Mouse (Mus musculus): ENCODE measurements around the gene Slco6c1. TPM values are rescaled to one million over a fixed set of nuclear protein-coding genes. Genes with fewer than 3 reads are reported as not detected.

The Slco6c1 gene
- polyA plus RNA-seq (2012; rRNA removed): not detected in 2 replicates

DNA sequence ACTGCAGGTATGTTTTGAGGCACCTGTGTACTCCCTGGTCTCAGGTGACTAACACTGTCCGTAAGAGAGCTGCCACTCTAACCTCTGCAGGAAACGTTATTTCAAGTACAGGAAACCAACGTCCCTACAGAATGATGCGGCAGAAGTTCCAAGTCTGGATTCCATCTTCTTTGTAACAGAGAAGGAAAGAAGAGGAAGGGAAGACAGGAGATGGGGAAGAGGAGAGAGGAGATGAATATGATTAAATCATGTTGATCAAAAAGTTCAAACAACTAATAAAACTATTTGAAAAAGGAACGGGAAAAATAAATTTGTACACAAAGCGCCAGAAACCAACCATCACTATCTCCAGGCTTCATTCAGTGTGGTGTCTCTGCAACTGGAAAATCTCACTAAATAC lies at the start of gene Slco6c1:
Slco6c1 (minus strand) TSS at position 101 of the 400 bp plus-strand sequence.
- TF ChIP-seq POLR2A (IDR thresholded peaks at IDR 0.05; ENCODE audit: borderline replicate concordance, extremely low read depth, low read depth, low read length): no peak
- TF ChIP-seq CTCF (IDR thresholded peaks at IDR 0.05; ENCODE audit: insufficient read depth, low read length): no peak
- Histone ChIP-seq H3K4me1 (ENCODE audit: control insufficient read depth, insufficient read depth, low read length) (no peaks in the 10 kb centered on the region), H3K4me3 (replicated peaks; ENCODE audit: extremely low read depth, low read depth, low read length) (no peak within 1 kb of the TSS)
- 81% methylated on average over 6 of the region's 6 CpGs for WGBS
- no peak for DNase-seq

DNA sequence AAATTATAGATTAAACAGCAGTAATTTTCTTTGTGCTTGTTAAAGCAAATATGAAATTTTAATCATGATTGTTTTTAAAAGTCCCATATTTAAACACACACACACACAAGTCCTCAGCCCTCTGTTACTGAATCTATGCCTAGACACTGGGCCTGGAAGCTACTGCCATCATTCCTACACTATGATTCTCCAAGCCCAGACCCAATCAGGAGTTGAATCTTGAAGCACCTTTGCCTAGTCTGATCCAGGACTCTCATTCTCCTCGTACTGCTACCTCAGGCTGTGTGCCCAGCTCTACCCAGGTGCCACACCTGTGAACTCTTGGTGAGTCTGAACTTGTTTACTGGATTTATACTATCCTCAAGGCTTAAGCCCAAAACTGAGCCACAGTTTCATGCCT lies 89.1 kb downstream of the Slco6c1 start:
- 21% methylated on average over 1 of the region's 1 CpGs for WGBS
- Histone ChIP-seq H3K4me1 (ENCODE audit: control insufficient read depth, insufficient read depth, low read length) (no peaks in the 10 kb centered on the region), H3K4me3 (replicated peaks; ENCODE audit: extremely low read depth, low read depth, low read length) (no peak overlapping the region)
- TF ChIP-seq CTCF (IDR thresholded peaks at IDR 0.05; ENCODE audit: insufficient read depth, low read length) (no peak), POLR2A (IDR thresholded peaks at IDR 0.05; ENCODE audit: borderline replicate concordance, extremely low read depth, low read depth, low read length) (no peak)
- DNase-seq: no peak

DNA sequence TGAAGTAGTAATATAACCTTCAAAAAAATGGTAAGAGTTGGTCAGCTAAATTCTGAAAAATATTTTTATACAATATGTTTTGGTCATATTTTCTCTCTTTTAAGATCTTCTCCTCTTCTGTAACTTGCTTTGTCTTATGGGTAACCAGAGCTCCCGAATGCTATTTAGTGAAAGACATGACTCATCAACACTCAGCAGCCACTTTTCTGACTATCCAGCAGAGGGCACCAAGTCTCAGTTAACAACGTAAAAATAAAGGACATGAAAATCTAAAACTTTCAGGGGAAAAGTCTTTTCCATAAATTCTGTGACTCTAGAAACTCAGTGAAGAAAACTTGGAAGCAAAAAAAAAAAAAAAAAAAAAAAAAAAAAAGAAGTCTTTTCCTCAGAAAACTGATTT lies 89.6 kb downstream of the Slco6c1 start:
- DNase-seq: no peak
- Histone ChIP-seq H3K4me1 (ENCODE audit: control insufficient read depth, insufficient read depth, low read length) (no peaks in the 10 kb centered on the region), H3K4me3 (replicated peaks; ENCODE audit: extremely low read depth, low read depth, low read length) (no peak overlapping the region)
- TF ChIP-seq CTCF (IDR thresholded peaks at IDR 0.05; ENCODE audit: insufficient read depth, low read length): no peak
- no peak for TF ChIP-seq POLR2A (IDR thresholded peaks at IDR 0.05; ENCODE audit: borderline replicate concordance, extremely low read depth, low read depth, low read length)
- 7% methylated on average over 2 of the region's 2 CpGs for WGBS

- Histone ChIP-seq H3K4me3 (replicated peaks; ENCODE audit: extremely low read depth, low read depth, low read length) (no peak overlapping the region), H3K4me1 (ENCODE audit: control insufficient read depth, insufficient read depth, low read length) (no peaks in the 10 kb centered on the region)
- TF ChIP-seq POLR2A (IDR thresholded peaks at IDR 0.05; ENCODE audit: borderline replicate concordance, extremely low read depth, low read depth, low read length): no peak
- no peak for TF ChIP-seq CTCF (IDR thresholded peaks at IDR 0.05; ENCODE audit: insufficient read depth, low read length)
- WGBS: 49% methylated on average over 2 of the region's 2 CpGs
- no peak for DNase-seq
These were observed 90.1 kb downstream of the Slco6c1 start for GRCm38 (mm10) chr1:97037955-97038354.

GRCm38 (mm10) chr1:97021388-97021787 lies 106.7 kb downstream of the Slco6c1 start:
- WGBS: 70% methylated on average over 2 of the region's 2 CpGs
- TF ChIP-seq POLR2A (IDR thresholded peaks at IDR 0.05; ENCODE audit: borderline replicate concordance, extremely low read depth, low read depth, low read length) (no peak), CTCF (IDR thresholded peaks at IDR 0.05; ENCODE audit: insufficient read depth, low read length) (no peak)
- DNase-seq: no peak
- Histone ChIP-seq H3K4me1 (ENCODE audit: control insufficient read depth, insufficient read depth, low read length) (no peaks in the 10 kb centered on the region), H3K4me3 (replicated peaks; ENCODE audit: extremely low read depth, low read depth, low read length) (no peak overlapping the region)

DNA sequence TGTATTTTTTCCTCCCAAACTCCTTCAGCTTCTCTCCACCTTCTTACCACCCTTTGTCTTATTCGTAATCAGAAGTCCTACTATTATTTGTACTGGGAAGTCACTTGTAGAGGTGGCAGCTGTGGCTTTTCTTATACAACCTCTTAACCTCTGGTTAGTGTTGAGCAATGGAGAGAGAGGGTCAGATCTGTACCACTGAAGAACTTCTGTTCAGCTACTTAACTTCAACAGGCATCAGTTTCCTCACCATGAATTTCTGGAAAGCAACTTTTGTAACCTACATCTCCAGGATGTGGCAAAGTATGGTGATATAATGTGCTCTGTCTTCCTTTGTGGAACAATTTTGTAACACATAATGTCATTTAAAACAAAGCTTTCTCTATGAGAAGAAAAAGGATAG lies 108.7 kb downstream of the Slco6c1 start:
- 35% methylated on average over 1 of the region's 1 CpGs for WGBS
- no peak for TF ChIP-seq POLR2A (IDR thresholded peaks at IDR 0.05; ENCODE audit: borderline replicate concordance, extremely low read depth, low read depth, low read length)
- TF ChIP-seq CTCF (IDR thresholded peaks at IDR 0.05; ENCODE audit: insufficient read depth, low read length): no peak
- DNase-seq: no peak
- Histone ChIP-seq H3K4me1 (ENCODE audit: control insufficient read depth, insufficient read depth, low read length) (no peaks in the 10 kb centered on the region), H3K4me3 (replicated peaks; ENCODE audit: extremely low read depth, low read depth, low read length) (no peak overlapping the region)

DNA sequence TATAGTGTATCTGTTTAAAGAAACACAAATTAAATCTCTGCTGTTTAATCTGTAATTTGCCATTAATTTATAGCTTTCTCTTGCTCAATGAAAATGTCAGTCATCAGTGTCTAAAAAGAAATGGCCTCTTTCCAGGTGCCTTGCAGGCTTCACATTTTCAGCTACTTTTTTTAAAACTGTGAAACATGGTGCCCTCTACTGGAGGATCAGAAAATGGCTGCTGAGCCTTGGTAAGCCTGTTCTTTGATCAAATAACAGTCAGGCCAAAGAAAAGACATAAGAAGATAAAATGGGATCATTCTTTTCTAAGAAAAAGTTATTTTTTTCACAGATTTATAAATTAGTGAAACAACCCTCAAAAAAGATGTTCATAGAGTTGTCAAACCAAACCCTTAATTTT lies 109.1 kb downstream of the Slco6c1 start:
- H3K4me1 ChIP-seq (ENCODE audit: control insufficient read depth, insufficient read depth, low read length): no peaks in the 10 kb centered on the region
- no peak for TF ChIP-seq CTCF (IDR thresholded peaks at IDR 0.05; ENCODE audit: insufficient read depth, low read length)
- no peak for TF ChIP-seq POLR2A (IDR thresholded peaks at IDR 0.05; ENCODE audit: borderline replicate concordance, extremely low read depth, low read depth, low read length)
- no peak overlapping the region for H3K4me3 ChIP-seq (replicated peaks; ENCODE audit: extremely low read depth, low read depth, low read length)
- DNase-seq: peak; percentile 19

All from lung, adult 2 months (tissue).